Mouse (Mus musculus): Measurements from ENCODE around the gene Trpc4ap.
"Not testable (repeated sequence)": the region's sequence is repeated elsewhere in the genome, so short reads cannot be mapped to it uniquely, and the experiment has no call there.

Trpc4ap gene

GRCm38 (mm10) chr2:155691723-155692493 is at the start of gene Trpc4ap:
Trpc4ap (minus strand) TSS chr2:155692384.
- peak; percentile 97 for DNase-seq (ENCODE audit: low spot score)

GRCm38 (mm10) chr2:155737803-155738202 is 45.6 kb upstream of the Trpc4ap start:
- no peak for DNase-seq (ENCODE audit: low spot score)

GRCm38 (mm10) chr2:155736936-155737335 is 44.8 kb upstream of the Trpc4ap start:
- DNase-seq (ENCODE audit: low spot score), result no peak

- DNase-seq (ENCODE audit: low spot score), result not testable (repeated sequence)
Measured at GRCm38 (mm10) chr2:155735766-155736165, 43.6 kb upstream of the Trpc4ap start, which contains the start of gene Gm17581. Gm17581 (minus strand) TSS chr2:155735866.

- no peak for DNase-seq (ENCODE audit: low spot score)
Measured at GRCm38 (mm10) chr2:155735080-155735479, 42.9 kb upstream of the Trpc4ap start.

GRCm38 (mm10) chr2:155729158-155729645 is 37.0 kb upstream of the Trpc4ap start, which contains the start of gene Edem2:
Edem2 (minus strand) TSS chr2:155729475.
- peak; percentile 87 for DNase-seq (ENCODE audit: low spot score)

GRCm38 (mm10) chr2:155728742-155729141 is 36.6 kb upstream of the Trpc4ap start:
- DNase-seq (ENCODE audit: low spot score), result no peak

GRCm38 (mm10) chr2:155727764-155728395 is 35.7 kb upstream of the Trpc4ap start:
- DNase-seq (ENCODE audit: low spot score), result no peak

- no peak for DNase-seq (ENCODE audit: low spot score)
Measured at GRCm38 (mm10) chr2:155726302-155726701, 34.1 kb upstream of the Trpc4ap start.

GRCm38 (mm10) chr2:155724526-155724925 is 32.3 kb upstream of the Trpc4ap start:
- DNase-seq (ENCODE audit: low spot score), result no peak

- no peak for DNase-seq (ENCODE audit: low spot score)
Measured at GRCm38 (mm10) chr2:155724036-155724435, 31.9 kb upstream of the Trpc4ap start.

GRCm38 (mm10) chr2:155720585-155720984 is 28.4 kb upstream of the Trpc4ap start:
- no peak for DNase-seq (ENCODE audit: low spot score)

- no peak for DNase-seq (ENCODE audit: low spot score)
Measured at GRCm38 (mm10) chr2:155717082-155717990, 25.2 kb upstream of the Trpc4ap start.

- DNase-seq (ENCODE audit: low spot score), result no peak
Measured at GRCm38 (mm10) chr2:155710557-155710956, 18.4 kb upstream of the Trpc4ap start.

- peak; percentile 43 for DNase-seq (ENCODE audit: low spot score)
Measured at GRCm38 (mm10) chr2:155707251-155707650, 15.1 kb upstream of the Trpc4ap start.

- DNase-seq (ENCODE audit: low spot score), result no peak
Measured at GRCm38 (mm10) chr2:155703630-155704029, 11.4 kb upstream of the Trpc4ap start.

- no peak for DNase-seq (ENCODE audit: low spot score)
Measured at GRCm38 (mm10) chr2:155701399-155701919, 9.3 kb upstream of the Trpc4ap start.

- not testable (repeated sequence) for DNase-seq (ENCODE audit: low spot score)
Measured at GRCm38 (mm10) chr2:155698443-155698842, 6.3 kb upstream of the Trpc4ap start.

- no peak for DNase-seq (ENCODE audit: low spot score)
Measured at GRCm38 (mm10) chr2:155696851-155697250, 4.7 kb upstream of the Trpc4ap start.

- peak; percentile 79 for DNase-seq (ENCODE audit: low spot score)
Measured at GRCm38 (mm10) chr2:155696091-155696558, 3.9 kb upstream of the Trpc4ap start.

- DNase-seq (ENCODE audit: low spot score), result no peak
Measured at GRCm38 (mm10) chr2:155695316-155695715, 3.1 kb upstream of the Trpc4ap start.

GRCm38 (mm10) chr2:155694564-155694963 is 2.4 kb upstream of the Trpc4ap start:
- DNase-seq (ENCODE audit: low spot score), result no peak
